Mouse (Mus musculus): ENCODE data around the gene Cwc22.

- TF ChIP-seq POLR2A (IDR thresholded peaks at IDR 0.05; ENCODE audit: borderline replicate concordance, low read depth, low read length) (no peak), CTCF (IDR thresholded peaks at IDR 0.05; ENCODE audit: low read depth, low read length) (no peak)
These were observed 72.4 kb downstream of the Cwc22 start for GRCm38 (mm10) chr2:77873806-77874205.

Data from bone marrow macrophage, adult 2 months (primary cell).